ENCODE assay signal across 8 mouse cellular contexts in genomic region chr9:4795075-4795474, GRCm38 (mm10). TPM values are rescaled to one million over a fixed set of nuclear protein-coding genes. Genes with fewer than 3 reads are reported as not detected.
A peak's percentile ranks its signal among the peaks of the same experiment; 100 is the strongest.
DNase-seq lines count a peak whose midpoint lies in the region; ATAC-seq and TF ChIP-seq lines count a peak whose summit lies in the region.

No protein-coding gene starts in this region.

- TF ChIP-seq CTCF in lung, adult 2 months (IDR thresholded peaks at IDR 0.05; ENCODE audit: insufficient read depth, low read length): no peak

- no peaks in the 10 kb centered on the region for H3K4me1 ChIP-seq in lung, embryonic 16.5 days (replicated peaks; ENCODE audit: control insufficient read depth, insufficient read depth, low read length)
- H3K4me1 ChIP-seq in lung, adult 2 months (ENCODE audit: control insufficient read depth, insufficient read depth, low read length): no peaks in the 10 kb centered on the region
- peaks cover 6% of the 10 kb centered on the region; the same call in 1 of the 2 replicates for H3K4me1 ChIP-seq in hindbrain, embryonic 15.5 days (replicated peaks)
- peaks cover 6% of the 10 kb centered on the region; the same call in 1 of the 2 replicates for H3K4me1 ChIP-seq in neural tube, embryonic 13.5 days (replicated peaks)

- H3K4me2 ChIP-seq in lung, embryonic 16.5 days (ENCODE audit: low read depth, low read length): peak overlapping the region; percentile 78
- peak overlapping the region; percentile 81 for H3K4me2 ChIP-seq in hindbrain, embryonic 15.5 days
- H3K4me2 ChIP-seq in neural tube, embryonic 13.5 days: peak overlapping the region; percentile 73

- no peaks in the 10 kb centered on the region for H3K36me3 ChIP-seq in lung, embryonic 16.5 days (ENCODE audit: control insufficient read depth, insufficient read depth, low read length)
- no peaks in the 10 kb centered on the region for H3K36me3 ChIP-seq in hindbrain, embryonic 15.5 days
- no peaks in the 10 kb centered on the region for H3K36me3 ChIP-seq in neural tube, embryonic 13.5 days

- no peak overlapping the region for H3K27ac ChIP-seq in lung, embryonic 16.5 days (ENCODE audit: low read length)
- peak overlapping the region; percentile 99 for H3K27ac ChIP-seq in hindbrain, embryonic 15.5 days (replicated peaks)
- peak overlapping the region; percentile 96 for H3K27ac ChIP-seq in neural tube, embryonic 13.5 days (replicated peaks)

- no peaks in the 10 kb centered on the region for H3K9me3 ChIP-seq in lung, embryonic 16.5 days (ENCODE audit: control insufficient read depth, low read length)
- H3K9me3 ChIP-seq in hindbrain, embryonic 15.5 days: no peaks in the 10 kb centered on the region
- no peaks in the 10 kb centered on the region for H3K9me3 ChIP-seq in neural tube, embryonic 13.5 days

- WGBS in lung, embryonic 16.5 days: 0% methylated on average over 6 of the region's 6 CpGs
- WGBS in lung, adult 2 months: 5% methylated on average over 6 of the region's 6 CpGs
- under 1% methylated on average over 5 of the region's 6 CpGs for WGBS in hindbrain, embryonic 15.5 days
- 2% methylated on average over 6 of the region's 6 CpGs for WGBS in neural tube, embryonic 13.5 days

- TF ChIP-seq POLR2A in lung, adult 2 months (IDR thresholded peaks at IDR 0.05; ENCODE audit: borderline replicate concordance, extremely low read depth, low read depth, low read length): no peak

- H3K4me3 ChIP-seq in lung, embryonic 16.5 days (ENCODE audit: low read length): peak overlapping the region; percentile 48
- H3K4me3 ChIP-seq in lung, adult 2 months (replicated peaks; ENCODE audit: extremely low read depth, low read depth, low read length): no peak overlapping the region
- peak overlapping the region; percentile 94 for H3K4me3 ChIP-seq in hindbrain, embryonic 15.5 days
- peak overlapping the region; percentile 77 for H3K4me3 ChIP-seq in neural tube, embryonic 13.5 days

- H3K27me3 ChIP-seq in lung, embryonic 16.5 days (ENCODE audit: control insufficient read depth, insufficient read depth, low read depth, low read length): no peaks in the 10 kb centered on the region
- no peaks in the 10 kb centered on the region for H3K27me3 ChIP-seq in hindbrain, embryonic 15.5 days
- H3K27me3 ChIP-seq in neural tube, embryonic 13.5 days: no peaks in the 10 kb centered on the region

- H3K9ac ChIP-seq in lung, embryonic 16.5 days (ENCODE audit: low read length): no peak overlapping the region
- H3K9ac ChIP-seq in hindbrain, embryonic 15.5 days: peak overlapping the region; percentile 95
- H3K9ac ChIP-seq in neural tube, embryonic 13.5 days: peak overlapping the region; percentile 90

- DNase-seq in frontal cortex, postnatal 25 days (ENCODE audit: low spot score in 2 of 2): no peak
- no peak for DNase-seq in lung, adult 2 months
- no peak for DNase-seq in adrenal gland, postnatal 14 days

- peak; percentile 16; the same call in 1 of the 2 replicates for ATAC-seq in frontal cortex, adult (ENCODE audit: low TSS enrichment)
- no peak for ATAC-seq in lung, embryonic 16.5 days (ENCODE audit: low read depth)
- ATAC-seq in hindbrain, embryonic 15.5 days (ENCODE audit: low FRiP score, low read depth): 0 out of 2 replicates have a peak, but pooled peaks have one; percentile 2
- no peak for ATAC-seq in neural tube, embryonic 13.5 days (ENCODE audit: low read depth)
- no peak for ATAC-seq in inflammation-experienced regulatory T-cells, adult 6 months

RNA-seq across cellular contexts. Expression of gene Gria4, which starts 1.0 kb away (rescaled TPM):
- polyA plus RNA-seq in lung, embryonic 16.5 days (2015; fragmentation: Nextera tagmentation; extraction: Ambion mirVana): 0.47 and 0.49 TPM in 2 replicates
- polyA plus RNA-seq in lung, adult 2 months (2012; rRNA removed): 0.09 TPM in 1 of 2 replicates, not detected in the other
- polyA plus RNA-seq in hindbrain, embryonic 15.5 days (2015; fragmentation: Nextera tagmentation; extraction: Ambion mirVana): 33.6 and 39.4 TPM in 2 replicates
- polyA plus RNA-seq in neural tube, embryonic 13.5 days (2015; fragmentation: Nextera tagmentation; extraction: Ambion mirVana): 20.6 and 23.8 TPM in 2 replicates
- total RNA-seq in adrenal gland, postnatal 14 days (2021): 1.9 and 2.6 TPM in 2 replicates
- polyA plus RNA-seq in inflammation-experienced regulatory T-cells, adult 6 months (2017; shearing (Covaris generic)): not detected

Comparison
In these comparisons a context has a peak if more than half of its experiments do, and no peak if none do; other contexts are left out.
1. ATAC-seq: peak in frontal cortex, adult (single experiment) and hindbrain, embryonic 15.5 days (single experiment); none in lung, embryonic 16.5 days (single experiment), neural tube, embryonic 13.5 days (single experiment) and inflammation-experienced regulatory T-cells, adult 6 months (single experiment).
2. RNA of gene Gria4, which starts 1.0 kb away (polyA plus RNA-seq): 33.6 to 39.4 TPM in hindbrain, embryonic 15.5 days and 20.6 to 23.8 TPM in neural tube, embryonic 13.5 days; 0.47 to 0.49 TPM in lung, embryonic 16.5 days, 0.09 TPM in lung, adult 2 months and not detected in inflammation-experienced regulatory T-cells, adult 6 months; every median in the first group is over 10 times any median in the second.
3. Peak in every context shown above with its lines, with median percentiles within 50 percentile points of each other: H3K4me2 ChIP-seq.